Mouse (Mus musculus): Measurements from ENCODE around the gene Csnk1g2. TPM values are rescaled to one million over a fixed set of nuclear protein-coding genes. Genes with fewer than 3 reads are reported as not detected.

Gene Csnk1g2
- polyA plus RNA-seq (2012; fragmentation: generic; extraction: Trizol) = 178 TPM

DNA sequence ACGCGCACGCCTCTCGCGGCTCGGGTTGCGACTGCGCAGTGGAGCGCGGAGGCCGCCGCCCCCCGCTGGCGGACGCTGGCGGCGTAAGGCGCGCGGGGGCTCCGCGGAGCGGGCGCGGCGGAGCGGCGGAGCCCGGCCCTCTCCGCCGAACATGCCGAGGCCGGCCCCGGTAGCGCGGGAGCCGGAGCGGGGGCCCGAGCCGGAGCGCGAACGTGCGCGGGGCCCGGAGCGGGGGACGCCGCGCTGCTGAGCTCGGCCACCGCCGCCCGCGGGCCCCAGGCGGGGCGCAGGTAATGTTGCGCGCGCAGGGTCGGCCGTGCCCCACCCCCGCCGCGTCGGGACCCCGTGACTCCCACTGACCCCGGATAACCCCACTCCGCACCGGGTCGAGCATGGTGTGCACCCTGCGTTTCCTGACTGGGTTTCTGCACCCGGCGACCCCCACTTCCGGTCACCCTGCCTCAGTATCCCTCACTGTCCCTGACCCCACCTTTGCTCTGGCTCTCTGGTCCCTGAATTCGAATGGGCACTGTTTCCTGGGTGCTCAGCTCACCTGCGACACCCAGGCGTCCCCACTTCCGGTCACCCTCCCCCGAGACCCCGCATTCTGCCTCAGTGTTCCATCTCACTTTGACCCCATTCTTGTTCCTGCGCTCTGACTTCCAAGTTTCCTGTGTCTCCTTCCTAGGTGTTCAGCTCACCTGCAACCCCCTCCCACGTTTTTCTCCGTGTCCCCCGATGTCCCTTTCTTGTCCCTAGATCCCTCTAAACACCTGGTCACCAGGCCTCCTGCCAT lies at the start of gene Csnk1g2:
Gene Csnk1g2, plus strand, starts transcription at position 178 of the 796 bp plus-strand sequence.
- peak in 1 of 3 experiments; percentile 25 for TF ChIP-seq MYOG (IDR thresholded peaks at IDR 0.05; ENCODE audit: control insufficient read depth in 1 of 3, insufficient read depth in 1 of 3, insufficient read length in 2 of 3, low read depth in 2 of 3)
- no peak for TF ChIP-seq SRF (IDR thresholded peaks at IDR 0.05; ENCODE audit: control insufficient read depth, insufficient read length, low read depth)
- no peak for TF ChIP-seq TCF3 (IDR thresholded peaks at IDR 0.05; ENCODE audit: insufficient read length, low read depth)
- no peak for TF ChIP-seq MAX (IDR thresholded peaks at IDR 0.05; ENCODE audit: low read depth)
- no peak for TF ChIP-seq CEBPB (IDR thresholded peaks at IDR 0.05; ENCODE audit: insufficient read depth, poor library complexity, severe bottlenecking)
- no peak for TF ChIP-seq REST (IDR thresholded peaks at IDR 0.05; ENCODE audit: insufficient read depth, insufficient read length)
- peak; percentile 88 for TF ChIP-seq POLR2A (IDR thresholded peaks at IDR 0.05; ENCODE audit: insufficient read length, low read depth)
- no peak for TF ChIP-seq MYOD1 (IDR thresholded peaks at IDR 0.05; ENCODE audit: control insufficient read depth in 1 of 3, insufficient read length in 2 of 3, low read depth in 2 of 3)
- TF ChIP-seq E2F4 (IDR thresholded peaks at IDR 0.05; ENCODE audit: insufficient read depth) = no peak
- TF ChIP-seq POLR2AphosphoS2 (IDR thresholded peaks at IDR 0.05; ENCODE audit: insufficient read length, low read depth) = peak; percentile 35
- no peak for TF ChIP-seq USF1 (IDR thresholded peaks at IDR 0.05; ENCODE audit: low read depth)
- no peak for TF ChIP-seq TCF12 (IDR thresholded peaks at IDR 0.05; ENCODE audit: insufficient read depth, poor library complexity, severe bottlenecking)
- H3K79me2 ChIP-seq (ENCODE audit: control insufficient read depth, insufficient read depth) = peaks cover 51% of the 10 kb centered on the region
- H3ac ChIP-seq (ENCODE audit: control insufficient read depth, insufficient read length) = peak within 1 kb of the TSS; percentile 36
- H3K36me3 ChIP-seq (ENCODE audit: control insufficient read depth, insufficient read depth) = no peaks in the 10 kb centered on the region
- H3K4me2 ChIP-seq (ENCODE audit: low read depth) = peak within 1 kb of the TSS; percentile 99
- H3K4me3 ChIP-seq = peak within 1 kb of the TSS; percentile 80
- no peaks in the 10 kb centered on the region for H3K27me3 ChIP-seq (ENCODE audit: control insufficient read depth, insufficient read depth, insufficient read length)

DNA sequence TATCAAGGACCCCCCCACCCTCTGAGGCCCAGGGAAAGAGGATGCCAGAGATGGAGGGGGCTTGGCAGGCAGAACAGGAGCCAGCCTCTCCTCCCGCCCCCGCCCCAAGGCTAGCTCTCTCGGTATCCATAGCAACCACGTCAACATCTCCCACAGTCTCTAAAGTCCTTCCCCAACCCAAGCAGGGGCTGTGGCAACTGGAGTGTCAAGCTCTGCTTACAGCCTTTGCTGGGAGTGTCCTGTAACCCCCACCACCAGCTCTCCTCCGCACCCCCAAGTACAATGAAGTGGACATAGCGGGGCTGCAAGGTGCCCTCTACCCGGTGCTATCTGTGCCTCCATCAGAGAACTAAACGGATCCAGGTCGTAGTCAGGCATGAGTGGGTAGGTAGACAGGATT lies 48.7 kb upstream of the Csnk1g2 start:
- Histone ChIP-seq H3ac (ENCODE audit: control insufficient read depth, insufficient read length) (no peak overlapping the region), H3K27me3 (ENCODE audit: control insufficient read depth, insufficient read depth, insufficient read length) (no peaks in the 10 kb centered on the region), H3K4me2 (ENCODE audit: low read depth) (no peak overlapping the region), H3K36me3 (ENCODE audit: control insufficient read depth, insufficient read depth) (no peaks in the 10 kb centered on the region), H3K4me3 (no peak overlapping the region), H3K79me2 (ENCODE audit: control insufficient read depth, insufficient read depth) (peaks cover 62% of the 10 kb centered on the region)
- no peak for TF ChIP-seq CEBPB (IDR thresholded peaks at IDR 0.05; ENCODE audit: insufficient read depth, poor library complexity, severe bottlenecking)

DNA sequence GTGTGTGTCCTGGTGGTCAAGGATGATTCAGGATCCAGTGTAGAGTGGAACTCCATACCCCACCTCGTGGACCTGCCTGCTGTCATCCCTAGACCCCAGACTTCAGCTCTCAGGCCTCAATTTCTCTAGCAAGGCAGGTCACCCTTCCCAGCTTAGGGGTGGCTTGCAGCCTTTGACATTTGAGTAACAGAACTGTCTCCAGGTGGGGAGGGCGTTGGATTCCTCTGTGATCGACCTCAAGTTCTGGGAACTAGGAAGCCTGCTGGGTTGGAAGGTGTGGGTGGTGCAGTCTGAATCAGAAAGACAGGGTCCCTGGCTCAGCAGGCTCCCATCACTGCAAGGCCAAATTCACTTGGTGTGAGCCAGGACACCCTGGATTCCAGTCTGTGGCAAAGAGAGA lies 47.7 kb upstream of the Csnk1g2 start:
- Histone ChIP-seq H3K79me2 (ENCODE audit: control insufficient read depth, insufficient read depth) (peaks cover 57% of the 10 kb centered on the region), H3ac (ENCODE audit: control insufficient read depth, insufficient read length) (no peak overlapping the region), H3K36me3 (ENCODE audit: control insufficient read depth, insufficient read depth) (no peaks in the 10 kb centered on the region), H3K27me3 (ENCODE audit: control insufficient read depth, insufficient read depth, insufficient read length) (no peaks in the 10 kb centered on the region), H3K4me2 (ENCODE audit: low read depth) (no peak overlapping the region), H3K4me3 (no peak overlapping the region)
- TF ChIP-seq MAX (IDR thresholded peaks at IDR 0.05; ENCODE audit: low read depth) = no peak
- TF ChIP-seq REST (IDR thresholded peaks at IDR 0.05; ENCODE audit: insufficient read depth, insufficient read length) = no peak
- TF ChIP-seq POLR2A (IDR thresholded peaks at IDR 0.05; ENCODE audit: insufficient read length, low read depth) = no peak
- TF ChIP-seq SRF (IDR thresholded peaks at IDR 0.05; ENCODE audit: control insufficient read depth, insufficient read length, low read depth) = no peak
- no peak for TF ChIP-seq TCF3 (IDR thresholded peaks at IDR 0.05; ENCODE audit: insufficient read length, low read depth)
- TF ChIP-seq USF1 (IDR thresholded peaks at IDR 0.05; ENCODE audit: low read depth) = no peak

DNA sequence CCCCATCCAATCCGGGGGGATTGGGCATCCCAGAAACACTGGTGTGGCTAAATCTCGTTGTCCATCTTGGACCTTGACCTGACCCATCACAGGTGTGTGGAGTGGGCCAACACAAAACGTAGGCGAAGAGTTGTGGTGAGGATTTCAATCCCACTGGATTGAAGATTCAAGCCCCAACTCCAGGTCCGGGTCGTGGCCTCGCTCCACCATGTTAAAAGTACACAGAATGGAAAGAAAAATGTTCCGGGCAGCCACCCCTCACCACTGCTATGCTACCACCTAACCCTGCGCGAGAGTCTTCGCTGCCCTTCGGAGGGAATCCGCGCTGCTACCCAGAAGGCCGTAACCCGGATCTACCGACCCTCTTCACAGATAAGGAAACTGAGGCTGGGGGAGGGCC lies 46.7 kb upstream of the Csnk1g2 start:
- H3ac ChIP-seq (ENCODE audit: control insufficient read depth, insufficient read length) = peak overlapping the region; percentile 30
- H3K36me3 ChIP-seq (ENCODE audit: control insufficient read depth, insufficient read depth) = no peaks in the 10 kb centered on the region
- H3K4me3 ChIP-seq = peak overlapping the region; percentile 66
- TF ChIP-seq TCF3 (IDR thresholded peaks at IDR 0.05; ENCODE audit: insufficient read length, low read depth) (no peak), USF1 (IDR thresholded peaks at IDR 0.05; ENCODE audit: low read depth) (no peak), MYOD1 (IDR thresholded peaks at IDR 0.05; ENCODE audit: control insufficient read depth in 1 of 3, insufficient read length in 2 of 3, low read depth in 2 of 3) (no peak), E2F4 (IDR thresholded peaks at IDR 0.05; ENCODE audit: insufficient read depth) (no peak), POLR2AphosphoS2 (IDR thresholded peaks at IDR 0.05; ENCODE audit: insufficient read length, low read depth) (no peak), REST (IDR thresholded peaks at IDR 0.05; ENCODE audit: insufficient read depth, insufficient read length) (no peak), MYOG (IDR thresholded peaks at IDR 0.05; ENCODE audit: control insufficient read depth in 1 of 3, insufficient read depth in 1 of 3, insufficient read length in 2 of 3, low read depth in 2 of 3) (no peak), TCF12 (IDR thresholded peaks at IDR 0.05; ENCODE audit: insufficient read depth, poor library complexity, severe bottlenecking) (no peak), MAX (IDR thresholded peaks at IDR 0.05; ENCODE audit: low read depth) (no peak)
- H3K27me3 ChIP-seq (ENCODE audit: control insufficient read depth, insufficient read depth, insufficient read length) = no peaks in the 10 kb centered on the region
- H3K4me2 ChIP-seq (ENCODE audit: low read depth) = peak overlapping the region; percentile 89
- peaks cover 51% of the 10 kb centered on the region for H3K79me2 ChIP-seq (ENCODE audit: control insufficient read depth, insufficient read depth)

DNA sequence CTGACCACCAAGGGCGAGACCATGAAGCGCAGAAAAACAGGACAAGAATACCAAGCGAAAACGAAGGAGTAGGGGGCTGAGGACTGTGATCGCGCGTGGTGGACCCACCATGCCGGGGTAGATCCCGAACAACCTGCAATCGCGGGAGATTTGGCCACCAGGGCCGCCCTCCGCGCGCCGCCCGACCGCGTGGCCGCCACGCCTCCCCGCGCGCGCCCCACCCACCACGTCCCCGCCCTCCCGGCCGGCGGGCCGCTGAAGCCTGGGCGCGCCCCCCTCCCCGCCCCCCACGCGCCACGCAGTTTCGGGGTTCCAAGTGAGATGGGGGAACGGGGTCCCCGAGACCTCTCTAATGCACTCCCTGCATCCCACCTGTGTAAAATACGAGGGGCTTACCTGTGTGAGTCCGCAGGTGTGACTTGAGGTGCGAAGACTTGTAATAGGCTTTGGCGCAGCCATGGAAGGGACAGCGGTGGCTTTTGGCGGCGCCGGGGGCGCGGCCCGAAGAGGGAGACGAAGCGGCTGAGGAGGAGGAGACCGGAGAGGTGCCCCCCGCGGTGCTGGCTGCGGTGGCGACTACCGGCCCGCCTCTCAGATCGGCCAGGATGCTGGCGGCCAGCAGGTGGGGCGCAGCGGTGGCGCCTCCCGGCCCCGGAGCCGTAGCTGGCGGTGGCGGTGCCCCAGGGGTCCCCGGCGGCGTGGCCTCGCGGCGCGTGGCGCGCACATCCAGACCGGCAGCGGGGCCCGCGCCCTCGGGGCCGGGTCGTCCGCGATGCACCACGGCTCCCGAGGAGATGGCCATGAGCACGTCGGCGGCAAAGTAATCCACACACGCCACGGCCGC lies 46.1 kb upstream of the Csnk1g2 start:
- Histone ChIP-seq H3K4me3 (peak overlapping the region; percentile 66), H3K27me3 (ENCODE audit: control insufficient read depth, insufficient read depth, insufficient read length) (no peaks in the 10 kb centered on the region), H3K4me2 (ENCODE audit: low read depth) (peak overlapping the region; percentile 98), H3K36me3 (ENCODE audit: control insufficient read depth, insufficient read depth) (no peaks in the 10 kb centered on the region), H3K79me2 (ENCODE audit: control insufficient read depth, insufficient read depth) (peaks cover 46% of the 10 kb centered on the region), H3ac (ENCODE audit: control insufficient read depth, insufficient read length) (peak overlapping the region; percentile 30)
- TF ChIP-seq MYOG (IDR thresholded peaks at IDR 0.05; ENCODE audit: control insufficient read depth in 1 of 3, insufficient read depth in 1 of 3, insufficient read length in 2 of 3, low read depth in 2 of 3) (no peak), MYOD1 (IDR thresholded peaks at IDR 0.05; ENCODE audit: control insufficient read depth in 1 of 3, insufficient read length in 2 of 3, low read depth in 2 of 3) (peak in 1 of 3 experiments; percentile 12), USF1 (IDR thresholded peaks at IDR 0.05; ENCODE audit: low read depth) (no peak), SRF (IDR thresholded peaks at IDR 0.05; ENCODE audit: control insufficient read depth, insufficient read length, low read depth) (no peak), TCF12 (IDR thresholded peaks at IDR 0.05; ENCODE audit: insufficient read depth, poor library complexity, severe bottlenecking) (no peak)

All from myocyte (in vitro differentiated cells).